Mouse (Mus musculus) olfactory bulb, adult 2 months (tissue): ENCODE data around the gene Prop1. TPM values are rescaled to one million over a fixed set of nuclear protein-coding genes. Genes with fewer than 3 reads are reported as not detected.

ENCODE experiments used
- H3K27ac ChIP-seq: fragments of 200-500 bp; 2 replicates; pipeline ENCODE4 v1.5.1; 2012; ENCODE audit warnings: low read depth, low read length; ENCODE audit not compliant: insufficient read depth
- H3K4me1 ChIP-seq: fragments of 200-500 bp; 2 replicates; pipeline ENCODE4 v1.6.1; 2012; ENCODE audit warnings: low read length; ENCODE audit not compliant: control insufficient read depth, insufficient read depth
- H3K4me3 ChIP-seq: fragments of 200-500 bp; 2 replicates; pipeline ENCODE4 v1.5.1; 2012; ENCODE audit warnings: mild to moderate bottlenecking, low read depth, low read length, moderate library complexity; ENCODE audit not compliant: insufficient read depth
- CTCF ChIP-seq: fragments of 200-500 bp; IDR thresholded peaks from 2 replicates; pipeline ENCODE4 v1.5.1; 2012; ENCODE audit warnings: low read depth, mild to moderate bottlenecking, low read length, moderate library complexity; ENCODE audit not compliant: insufficient read depth
- POLR2A ChIP-seq: fragments of 200-500 bp; IDR thresholded peaks from 2 replicates; pipeline ENCODE4 v1.6.1; 2012; ENCODE audit warnings: mild to moderate bottlenecking, low read depth, low read length, moderate library complexity; ENCODE audit not compliant: insufficient read depth
- WGBS: fragments of 180-500 bp; shearing (Covaris S2); methylation state at CpG from one replicate; pipeline ENCODE4 v1.1.7; 2018; 5-methylcytosine and 5-hydroxymethylcytosine counted together
- polyA plus RNA-seq: library from polyadenylated mRNA; stranded (reverse); fragments of >200 nt; gene quantifications from 2 replicates; pipeline ENCODE4 v1.2.4, GENCODE M21; 2012; ENCODE audit warnings: low replicate concordance; ENCODE audit not compliant: missing spikeins, insufficient read depth, insufficient read length

The Prop1 gene
- polyA plus RNA-seq = not detected in 2 replicates

DNA sequence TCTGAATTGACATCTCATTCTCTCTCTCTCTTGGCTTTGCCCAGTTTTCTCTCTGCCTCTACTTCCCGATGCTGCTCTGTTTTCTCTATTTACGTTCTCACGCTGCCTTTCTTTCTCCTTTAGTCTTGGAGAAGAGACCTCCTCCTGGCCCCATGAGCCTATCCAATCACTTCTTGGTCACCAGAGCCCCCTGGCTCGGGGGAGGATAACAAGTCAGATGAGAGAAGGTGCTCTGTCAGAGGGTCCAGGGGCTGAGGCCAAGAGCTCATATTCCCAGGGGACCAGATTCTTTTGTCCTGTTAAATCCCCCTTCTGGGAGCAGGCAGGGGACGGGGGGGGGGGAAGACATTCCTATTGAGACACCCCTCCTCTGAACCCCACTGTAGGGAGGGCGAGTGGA is at the start of gene Prop1:
Prop1 (minus strand) TSS at position 101 of the 400 bp plus-strand sequence.
- Histone ChIP-seq H3K4me1 (peaks cover 11% of the 10 kb centered on the region), H3K4me3 (no peak within 1 kb of the TSS), H3K27ac (no peak within 1 kb of the TSS)
- TF ChIP-seq CTCF (no peak), POLR2A (no peak)
- 72% methylated on average over 6 of the region's 6 CpGs for WGBS

DNA sequence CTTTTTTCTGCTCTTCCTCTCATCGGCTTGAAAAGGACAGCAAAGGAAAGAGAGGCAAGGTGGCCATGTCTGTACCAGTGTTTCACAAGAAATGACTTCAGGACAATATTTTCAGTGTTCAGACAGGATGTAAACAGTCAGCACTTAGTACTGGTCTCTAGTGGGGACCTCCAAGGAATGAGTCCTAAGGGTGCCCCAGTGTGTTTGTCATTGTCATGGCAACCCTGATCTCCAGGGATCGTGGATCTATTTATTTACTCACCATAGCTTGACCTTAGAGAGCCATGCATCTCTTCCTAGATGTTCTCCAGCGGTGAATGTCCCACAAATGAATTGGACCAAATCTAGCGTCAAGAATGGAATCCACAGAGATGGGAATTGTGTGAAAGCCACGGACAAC is 49.7 kb upstream of the Prop1 start, which contains the start of gene Olfr51:
Olfr51 (plus strand) TSS at position 301 of the 400 bp plus-strand sequence.
- no peak within 1 kb of the TSS for H3K4me3 ChIP-seq
- WGBS = 76% methylated on average over 5 of the region's 5 CpGs

DNA sequence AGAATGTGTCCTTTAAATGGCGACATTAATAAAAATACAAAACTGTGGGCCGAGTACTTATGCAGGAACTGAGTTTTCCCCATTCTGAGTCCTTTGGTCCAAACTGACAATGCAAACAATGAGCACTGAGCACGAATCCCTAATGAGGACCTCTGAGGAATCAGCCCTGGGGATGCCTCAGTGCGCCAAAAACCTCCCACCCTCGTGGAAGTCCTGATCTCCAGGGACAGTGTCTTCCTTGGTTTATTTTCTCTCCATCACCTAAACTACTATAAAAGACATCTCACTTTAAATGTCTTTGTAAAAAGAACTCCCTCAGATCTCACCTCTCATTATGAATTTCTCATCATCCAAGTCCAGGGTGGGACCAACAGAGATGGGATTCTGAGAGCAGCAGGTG is 28.1 kb upstream of the Prop1 start, which contains the start of gene Olfr1377:
Olfr1377 (plus strand) TSS at position 301 of the 400 bp plus-strand sequence.
- Histone ChIP-seq H3K27ac (no peak within 1 kb of the TSS), H3K4me1 (no peaks in the 10 kb centered on the region), H3K4me3 (no peak within 1 kb of the TSS)
- 54% methylated on average over 5 of the region's 5 CpGs for WGBS
- no peak for TF ChIP-seq CTCF
- TF ChIP-seq POLR2A = no peak

More for the DNA sequence above, 49.7 kb upstream of the Prop1 start, which contains the start of gene Olfr51:
- H3K4me1 ChIP-seq = no peaks in the 10 kb centered on the region
- no peak for TF ChIP-seq POLR2A
- no peak for TF ChIP-seq CTCF
- no peak within 1 kb of the TSS for H3K27ac ChIP-seq

DNA sequence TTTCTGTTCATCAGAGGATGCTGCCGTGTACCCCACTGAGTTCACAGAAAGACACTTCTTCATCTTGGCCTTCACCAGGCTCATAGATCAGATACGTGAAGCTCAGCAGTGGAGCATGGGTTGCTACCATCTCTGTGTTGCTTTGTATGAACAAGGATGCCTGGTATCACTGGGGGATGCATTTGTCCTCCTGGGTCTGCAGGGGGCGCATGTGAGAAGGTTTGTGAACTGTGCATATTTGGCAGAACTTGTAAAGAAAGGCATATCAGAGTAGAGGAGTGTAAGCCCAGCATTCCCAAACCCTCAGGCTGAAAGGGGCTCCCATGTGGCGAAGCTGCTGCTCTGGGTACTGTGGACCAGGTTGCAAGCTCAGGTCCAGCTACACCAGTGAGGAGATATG is 23.7 kb upstream of the Prop1 start:
- WGBS = 72% methylated on average over 4 of the region's 4 CpGs
- no peak overlapping the region for H3K4me3 ChIP-seq
- TF ChIP-seq CTCF (no peak), POLR2A (no peak)
- H3K4me1 ChIP-seq = no peaks in the 10 kb centered on the region
- H3K27ac ChIP-seq = no peak overlapping the region

DNA sequence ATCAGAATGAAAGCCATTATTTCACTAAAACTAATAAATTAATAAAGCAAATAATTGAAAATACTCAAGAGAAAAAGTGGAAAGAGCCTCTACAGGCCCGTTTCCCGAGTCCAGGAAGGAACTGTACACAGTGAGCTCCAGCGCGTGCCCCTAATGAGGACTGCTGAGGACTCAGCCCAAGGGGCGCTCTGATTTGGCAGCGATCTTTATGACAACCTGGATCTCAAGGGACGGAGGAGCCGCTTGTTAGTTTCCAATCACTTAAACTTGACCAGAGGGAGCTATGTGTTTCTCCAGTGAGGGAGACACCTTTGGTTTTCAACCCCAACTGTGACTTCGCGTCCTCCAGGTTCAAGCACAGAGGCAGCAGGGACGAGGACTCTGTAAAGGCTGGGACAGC is 12.7 kb upstream of the Prop1 start, which contains the start of gene Olfr1378:
Olfr1378 (plus strand) TSS at position 301 of the 400 bp plus-strand sequence.
- no peak for TF ChIP-seq CTCF
- no peak for TF ChIP-seq POLR2A
- Histone ChIP-seq H3K27ac (no peak within 1 kb of the TSS), H3K4me1 (no peaks in the 10 kb centered on the region), H3K4me3 (no peak within 1 kb of the TSS)
- WGBS = 87% methylated on average over 11 of the region's 11 CpGs

DNA sequence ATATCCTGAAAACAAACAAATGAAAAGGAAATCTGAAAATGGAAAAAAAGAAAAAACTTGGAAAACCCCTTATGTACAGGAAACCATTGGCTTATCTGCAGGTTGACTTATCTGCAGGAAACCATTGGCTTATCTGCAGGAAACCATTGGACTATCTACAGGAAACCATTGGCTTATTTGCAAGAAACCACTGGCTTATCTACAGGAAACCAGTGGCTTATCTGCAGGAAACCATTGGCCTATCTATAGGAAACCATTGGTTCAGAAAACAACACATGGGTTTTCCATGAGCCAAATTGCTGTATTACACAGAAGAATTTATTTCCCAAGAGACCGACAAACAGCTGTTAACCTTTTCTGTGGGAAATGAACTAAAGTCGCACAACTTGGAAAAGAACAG is 11.3 kb upstream of the Prop1 start:
- Histone ChIP-seq H3K4me3 (no peak overlapping the region), H3K27ac (no peak overlapping the region), H3K4me1 (no peaks in the 10 kb centered on the region)
- no peak for TF ChIP-seq CTCF
- no peak for TF ChIP-seq POLR2A
- 88% methylated on average over 2 of the region's 2 CpGs for WGBS

DNA sequence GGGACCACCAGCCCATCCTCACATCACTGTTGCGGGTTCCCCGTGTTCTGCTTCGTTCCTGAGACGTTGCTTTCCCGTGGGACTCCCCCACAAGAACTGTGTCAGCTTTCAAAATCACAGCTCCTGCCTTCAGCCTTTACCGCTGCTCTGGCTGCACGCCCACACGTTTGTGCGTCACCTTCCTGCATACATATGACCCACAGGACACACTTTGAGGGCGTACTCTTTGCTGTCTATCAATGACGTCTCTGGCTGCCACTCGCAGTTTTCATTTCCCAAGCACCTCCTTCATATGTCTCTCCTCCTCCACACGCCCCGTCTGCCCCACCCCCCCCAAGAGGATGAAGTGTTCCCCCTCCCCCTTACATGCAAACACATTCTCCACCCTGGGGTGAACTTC is 1.3 kb downstream of the Prop1 start:
- no peak overlapping the region for H3K27ac ChIP-seq
- H3K4me3 ChIP-seq = no peak overlapping the region
- peaks cover 11% of the 10 kb centered on the region for H3K4me1 ChIP-seq
- whole genome bisulfite sequencing = 51% methylated on average over 14 of the region's 14 CpGs
- TF ChIP-seq CTCF (no peak), POLR2A (no peak)

DNA sequence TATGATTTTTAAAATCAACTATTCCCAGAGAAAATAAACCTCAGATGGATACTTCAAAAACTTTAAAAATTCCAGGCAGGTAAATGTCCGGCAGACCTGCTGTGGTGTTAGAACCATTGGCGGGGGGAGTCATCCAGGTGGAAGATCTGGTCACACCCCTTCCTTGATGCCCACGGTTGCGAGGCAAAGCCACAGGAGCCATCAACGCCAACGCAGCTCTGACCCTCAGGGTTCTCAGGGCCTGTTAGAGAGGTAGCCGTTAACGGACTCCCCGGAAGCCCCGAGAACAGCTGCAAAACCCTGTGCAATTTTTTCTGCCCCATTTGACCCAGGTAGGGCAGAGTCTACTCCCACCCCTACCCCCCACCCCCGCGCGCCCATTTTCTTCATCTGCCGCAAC is 10.1 kb downstream of the Prop1 start, which contains the start of gene 4933414I15Rik:
4933414I15Rik (minus strand) TSS at position 260 of the 400 bp plus-strand sequence.
- 80% methylated on average over 14 of the region's 14 CpGs for WGBS
- Histone ChIP-seq H3K27ac (no peak within 1 kb of the TSS), H3K4me3 (no peak within 1 kb of the TSS), H3K4me1 (no peaks in the 10 kb centered on the region)
- TF ChIP-seq CTCF (no peak), POLR2A (no peak)

DNA sequence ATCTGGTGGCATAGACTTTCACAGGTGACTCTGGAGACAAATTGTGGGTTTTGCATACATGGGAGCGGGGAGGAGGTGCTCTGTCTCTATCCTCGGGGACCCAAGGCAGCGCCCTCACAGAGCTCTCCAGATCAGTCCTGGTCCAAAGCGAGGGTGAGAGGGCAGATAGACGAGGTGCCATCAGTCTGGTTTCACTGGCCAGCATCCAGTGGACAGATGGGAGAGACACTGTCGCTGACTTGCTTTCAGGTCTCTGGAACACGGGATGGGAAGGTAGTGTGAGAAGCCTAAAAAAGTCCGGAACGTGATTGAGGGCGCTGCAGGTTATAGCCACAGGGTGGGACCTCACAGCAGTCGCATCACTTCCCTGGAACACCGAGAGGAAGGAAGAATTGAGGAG is 11.2 kb downstream of the Prop1 start:
- no peak overlapping the region for H3K27ac ChIP-seq
- no peak for TF ChIP-seq CTCF
- TF ChIP-seq POLR2A = no peak
- no peak overlapping the region for H3K4me3 ChIP-seq
- H3K4me1 ChIP-seq = no peaks in the 10 kb centered on the region
- WGBS = 77% methylated on average over 12 of the region's 12 CpGs
